Mouse (Mus musculus) olfactory bulb, adult 2 months (tissue): ENCODE measurements around the gene Slc34a3.

Experiments used
- CTCF ChIP-seq: fragments of 200-500 bp; IDR thresholded peaks from 2 replicates; pipeline ENCODE4 v1.5.1; 2012; ENCODE audit warnings: low read depth, mild to moderate bottlenecking, low read length, moderate library complexity; ENCODE audit not compliant: insufficient read depth
- POLR2A ChIP-seq: fragments of 200-500 bp; IDR thresholded peaks from 2 replicates; pipeline ENCODE4 v1.6.1; 2012; ENCODE audit warnings: mild to moderate bottlenecking, low read depth, low read length, moderate library complexity; ENCODE audit not compliant: insufficient read depth

DNA sequence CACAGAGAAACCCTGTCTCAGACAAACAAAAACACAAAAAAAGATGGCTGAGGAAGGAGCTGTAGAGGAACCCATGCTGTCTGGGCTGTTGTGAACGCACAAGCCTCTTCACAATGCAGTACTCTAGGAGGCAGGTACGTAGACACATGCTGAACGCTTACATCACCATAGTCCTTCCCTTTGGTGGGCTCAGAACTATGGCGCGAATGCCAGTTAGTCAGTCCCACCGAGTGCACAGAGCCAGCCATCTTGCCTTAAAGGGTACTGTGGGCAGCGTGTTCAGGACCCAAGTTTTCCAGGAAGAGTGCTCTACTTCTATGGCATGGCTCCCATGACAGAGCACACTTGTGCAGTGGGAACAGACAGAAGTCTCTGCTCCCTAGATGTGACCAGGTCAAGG, 49.7 kb downstream of the Slc34a3 start:
- TF ChIP-seq CTCF (no peak), POLR2A (no peak)
